Mouse (Mus musculus): ENCODE results near the gene Entr1. TPM values are rescaled to one million over a fixed set of nuclear protein-coding genes. Genes with fewer than 3 reads are reported as not detected.
A peak's percentile ranks its signal among the peaks of the same experiment; 100 is the strongest.

Gene Entr1
- polyA plus RNA-seq, 1 experiment from 2014 or later, result 112 TPM

GRCm38 (mm10) chr2:26356678-26357077 is 32.4 kb downstream of the Entr1 start:
- no peak overlapping the region for H3K4me2 ChIP-seq (replicated peaks; ENCODE audit: low read depth, low read length)
- peaks cover 11% of the 10 kb centered on the region for H3K4me1 ChIP-seq (ENCODE audit: control insufficient read depth, insufficient read depth, low read length)
- H3K27ac ChIP-seq (ENCODE audit: low read depth, low read length), result no peak overlapping the region
- 76% methylated on average over 7 of the region's 7 CpGs for WGBS
- H3K36me3 ChIP-seq (ENCODE audit: control insufficient read depth, insufficient read depth, low read length), result no peaks in the 10 kb centered on the region
- no peaks in the 10 kb centered on the region for H3K27me3 ChIP-seq (ENCODE audit: control insufficient read depth, insufficient read depth, low read length)
- no peaks in the 10 kb centered on the region for H3K9me3 ChIP-seq (ENCODE audit: control insufficient read depth, low read length)
- H3K4me3 ChIP-seq (ENCODE audit: low read length), result no peak overlapping the region
- H3K9ac ChIP-seq (ENCODE audit: low read depth, low read length), result no peak overlapping the region
- ATAC-seq (ENCODE audit: low FRiP score, low TSS enrichment), result no peak

GRCm38 (mm10) chr2:26356231-26356630 is 32.9 kb downstream of the Entr1 start:
- no peak for ATAC-seq (ENCODE audit: low FRiP score, low TSS enrichment)
- H3K4me3 ChIP-seq (ENCODE audit: low read length), result no peak overlapping the region
- H3K9ac ChIP-seq (ENCODE audit: low read depth, low read length), result no peak overlapping the region
- no peak overlapping the region for H3K27ac ChIP-seq (ENCODE audit: low read depth, low read length)
- no peaks in the 10 kb centered on the region for H3K27me3 ChIP-seq (ENCODE audit: control insufficient read depth, insufficient read depth, low read length)
- WGBS, result 83% methylated on average over 4 of the region's 4 CpGs
- H3K9me3 ChIP-seq (ENCODE audit: control insufficient read depth, low read length), result no peaks in the 10 kb centered on the region
- H3K4me1 ChIP-seq (ENCODE audit: control insufficient read depth, insufficient read depth, low read length), result peaks cover 12% of the 10 kb centered on the region
- H3K36me3 ChIP-seq (ENCODE audit: control insufficient read depth, insufficient read depth, low read length), result no peaks in the 10 kb centered on the region
- no peak overlapping the region for H3K4me2 ChIP-seq (replicated peaks; ENCODE audit: low read depth, low read length)

GRCm38 (mm10) chr2:26354401-26354800 is 34.7 kb downstream of the Entr1 start:
- H3K4me1 ChIP-seq (ENCODE audit: control insufficient read depth, insufficient read depth, low read length), result peaks cover 18% of the 10 kb centered on the region
- no peak overlapping the region for H3K27ac ChIP-seq (ENCODE audit: low read depth, low read length)
- peaks cover 9% of the 10 kb centered on the region for H3K36me3 ChIP-seq (ENCODE audit: control insufficient read depth, insufficient read depth, low read length)
- no peak overlapping the region for H3K9ac ChIP-seq (ENCODE audit: low read depth, low read length)
- H3K27me3 ChIP-seq (ENCODE audit: control insufficient read depth, insufficient read depth, low read length), result no peaks in the 10 kb centered on the region
- no peak for ATAC-seq (ENCODE audit: low FRiP score, low TSS enrichment)
- H3K9me3 ChIP-seq (ENCODE audit: control insufficient read depth, low read length), result no peaks in the 10 kb centered on the region
- WGBS, result 86% methylated on average over 4 of the region's 4 CpGs
- H3K4me3 ChIP-seq (ENCODE audit: low read length), result no peak overlapping the region
- H3K4me2 ChIP-seq (replicated peaks; ENCODE audit: low read depth, low read length), result no peak overlapping the region

GRCm38 (mm10) chr2:26353066-26353980 is 35.8 kb downstream of the Entr1 start:
- 92% methylated on average over 11 of the region's 11 CpGs for WGBS
- H3K36me3 ChIP-seq (ENCODE audit: control insufficient read depth, insufficient read depth, low read length), result peaks cover 19% of the 10 kb centered on the region
- H3K27me3 ChIP-seq (ENCODE audit: control insufficient read depth, insufficient read depth, low read length), result no peaks in the 10 kb centered on the region
- no peak for ATAC-seq (ENCODE audit: low FRiP score, low TSS enrichment)
- peaks cover 18% of the 10 kb centered on the region for H3K4me1 ChIP-seq (ENCODE audit: control insufficient read depth, insufficient read depth, low read length)
- no peaks in the 10 kb centered on the region for H3K9me3 ChIP-seq (ENCODE audit: control insufficient read depth, low read length)
- H3K27ac ChIP-seq (ENCODE audit: low read depth, low read length), result no peak overlapping the region
- H3K4me3 ChIP-seq (ENCODE audit: low read length), result no peak overlapping the region
- H3K4me2 ChIP-seq (replicated peaks; ENCODE audit: low read depth, low read length), result peak overlapping the region; percentile 96
- 0 out of 2 replicates have a peak overlapping the region, but pooled peaks have one; percentile 85 for H3K9ac ChIP-seq (ENCODE audit: low read depth, low read length)

GRCm38 (mm10) chr2:26352291-26352910 is 36.7 kb downstream of the Entr1 start:
- H3K36me3 ChIP-seq (ENCODE audit: control insufficient read depth, insufficient read depth, low read length), result peaks cover 27% of the 10 kb centered on the region
- H3K9ac ChIP-seq (ENCODE audit: low read depth, low read length), result peak overlapping the region; percentile 85
- no peaks in the 10 kb centered on the region for H3K9me3 ChIP-seq (ENCODE audit: control insufficient read depth, low read length)
- no peak overlapping the region for H3K27ac ChIP-seq (ENCODE audit: low read depth, low read length)
- H3K4me3 ChIP-seq (ENCODE audit: low read length), result peak overlapping the region; percentile 81
- H3K27me3 ChIP-seq (ENCODE audit: control insufficient read depth, insufficient read depth, low read length), result no peaks in the 10 kb centered on the region
- peak overlapping the region; percentile 96 for H3K4me2 ChIP-seq (replicated peaks; ENCODE audit: low read depth, low read length)
- peaks cover 14% of the 10 kb centered on the region for H3K4me1 ChIP-seq (ENCODE audit: control insufficient read depth, insufficient read depth, low read length)
- 4% methylated on average over 36 of the region's 36 CpGs for WGBS
- peak; percentile 32 for ATAC-seq (ENCODE audit: low FRiP score, low TSS enrichment)

- Histone ChIP-seq H3K9ac (ENCODE audit: low read depth, low read length) (peak within 1 kb of the TSS; percentile 85), H3K27me3 (ENCODE audit: control insufficient read depth, insufficient read depth, low read length) (no peaks in the 10 kb centered on the region), H3K4me2 (replicated peaks; ENCODE audit: low read depth, low read length) (peak within 1 kb of the TSS; percentile 96), H3K9me3 (ENCODE audit: control insufficient read depth, low read length) (no peaks in the 10 kb centered on the region), H3K4me1 (ENCODE audit: control insufficient read depth, insufficient read depth, low read length) (peaks cover 13% of the 10 kb centered on the region), H3K36me3 (ENCODE audit: control insufficient read depth, insufficient read depth, low read length) (peaks cover 35% of the 10 kb centered on the region), H3K27ac (ENCODE audit: low read depth, low read length) (peak within 1 kb of the TSS; percentile 78), H3K4me3 (ENCODE audit: low read length) (peak within 1 kb of the TSS; percentile 81)
- peak; percentile 82 for ATAC-seq (ENCODE audit: low FRiP score, low TSS enrichment)
- WGBS, result 2% methylated on average over 62 of the region's 62 CpGs
Observed at GRCm38 (mm10) chr2:26351358-26352290, 37.5 kb downstream of the Entr1 start, which contains the start of gene Dnlz. Gene Dnlz (minus strand): TSS chr2:26352110.

- Histone ChIP-seq H3K27me3 (ENCODE audit: control insufficient read depth, insufficient read depth, low read length) (no peaks in the 10 kb centered on the region), H3K36me3 (ENCODE audit: control insufficient read depth, insufficient read depth, low read length) (peaks cover 66% of the 10 kb centered on the region), H3K4me3 (ENCODE audit: low read length) (no peak overlapping the region), H3K9ac (ENCODE audit: low read depth, low read length) (no peak overlapping the region), H3K27ac (ENCODE audit: low read depth, low read length) (no peak overlapping the region), H3K4me1 (ENCODE audit: control insufficient read depth, insufficient read depth, low read length) (peaks cover 18% of the 10 kb centered on the region), H3K9me3 (ENCODE audit: control insufficient read depth, low read length) (no peaks in the 10 kb centered on the region), H3K4me2 (replicated peaks; ENCODE audit: low read depth, low read length) (no peak overlapping the region)
- WGBS, result 64% methylated on average over 6 of the region's 6 CpGs
- no peak for ATAC-seq (ENCODE audit: low FRiP score, low TSS enrichment)
Observed at GRCm38 (mm10) chr2:26348241-26348640, 40.9 kb downstream of the Entr1 start.

- peaks cover 84% of the 10 kb centered on the region for H3K36me3 ChIP-seq (ENCODE audit: control insufficient read depth, insufficient read depth, low read length)
- H3K4me2 ChIP-seq (replicated peaks; ENCODE audit: low read depth, low read length), result no peak overlapping the region
- H3K27me3 ChIP-seq (ENCODE audit: control insufficient read depth, insufficient read depth, low read length), result no peaks in the 10 kb centered on the region
- WGBS, result 54% methylated on average over 11 of the region's 11 CpGs
- peak; percentile 43; the same call in 1 of the 2 replicates for ATAC-seq (ENCODE audit: low FRiP score, low TSS enrichment)
- H3K9ac ChIP-seq (ENCODE audit: low read depth, low read length), result no peak overlapping the region
- H3K27ac ChIP-seq (ENCODE audit: low read depth, low read length), result peak overlapping the region; percentile 53; the same call in 1 of the 2 replicates
- peaks cover 10% of the 10 kb centered on the region for H3K4me1 ChIP-seq (ENCODE audit: control insufficient read depth, insufficient read depth, low read length)
- no peak overlapping the region for H3K4me3 ChIP-seq (ENCODE audit: low read length)
- H3K9me3 ChIP-seq (ENCODE audit: control insufficient read depth, low read length), result no peaks in the 10 kb centered on the region
Observed at GRCm38 (mm10) chr2:26342609-26343490, 46.3 kb downstream of the Entr1 start.
